Mouse (Mus musculus) T-helper 1 cell (primary cell): Measurements from ENCODE around the gene Ccdc69.

Source experiments
- in situ Hi-C: fragments of 300-600 bp; cut with MboI, MseI; formaldehyde crosslinking; loops from one replicate; pipeline ENCODE4 v1.15.1; 2025; ENCODE audit warnings: high pct_unique_total_duplicates

Gene Ccdc69

GRCm38 (mm10) chr11:55013802-55014201 lies 64.1 kb downstream of the Ccdc69 start:
- in situ Hi-C loops, result no loop called here

GRCm38 (mm10) chr11:55012551-55013521 lies 65.1 kb downstream of the Ccdc69 start:
- in situ Hi-C loops, result no loop called here

DNA sequence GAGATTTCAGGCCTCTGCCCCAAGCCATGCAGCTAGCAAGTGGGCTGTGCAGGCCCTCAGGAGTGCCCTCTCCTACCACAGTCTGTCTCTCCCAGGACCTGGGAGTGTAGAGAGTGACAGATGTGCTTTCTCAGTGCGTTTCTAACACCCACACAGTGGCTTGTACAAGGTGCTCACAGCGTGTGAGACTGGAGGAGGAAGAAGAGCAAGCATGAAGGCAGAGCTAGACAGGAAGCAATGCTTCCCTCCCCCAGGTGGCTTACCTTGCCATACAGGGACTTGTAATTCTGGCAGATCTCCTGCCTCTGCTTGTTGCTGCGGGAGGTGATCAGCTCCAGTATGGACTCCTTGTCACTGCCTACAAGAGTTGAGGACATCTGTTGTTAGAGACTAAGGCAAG lies 66.5 kb downstream of the Ccdc69 start:
- in situ Hi-C loops, result no loop called here

DNA sequence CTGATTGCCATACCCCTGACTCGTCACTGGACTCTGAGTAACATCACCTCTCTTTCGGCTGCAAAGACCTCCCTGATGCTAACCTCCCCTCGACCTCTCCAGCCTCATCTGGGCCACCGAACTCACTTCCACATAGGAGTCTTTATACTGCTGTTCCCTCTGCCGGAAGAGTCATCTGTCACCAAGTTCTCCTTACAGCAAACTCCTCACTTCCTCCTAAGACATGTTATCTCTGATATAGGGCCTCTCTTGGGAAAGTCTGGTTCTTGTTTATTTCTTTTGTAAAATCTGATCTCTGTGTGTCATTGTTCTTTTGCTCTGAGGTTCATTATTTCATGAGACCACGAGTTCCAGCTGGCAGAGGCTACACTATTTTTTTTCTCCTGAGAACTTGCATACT lies 69.7 kb downstream of the Ccdc69 start:
- in situ Hi-C loops, result no loop called here

DNA sequence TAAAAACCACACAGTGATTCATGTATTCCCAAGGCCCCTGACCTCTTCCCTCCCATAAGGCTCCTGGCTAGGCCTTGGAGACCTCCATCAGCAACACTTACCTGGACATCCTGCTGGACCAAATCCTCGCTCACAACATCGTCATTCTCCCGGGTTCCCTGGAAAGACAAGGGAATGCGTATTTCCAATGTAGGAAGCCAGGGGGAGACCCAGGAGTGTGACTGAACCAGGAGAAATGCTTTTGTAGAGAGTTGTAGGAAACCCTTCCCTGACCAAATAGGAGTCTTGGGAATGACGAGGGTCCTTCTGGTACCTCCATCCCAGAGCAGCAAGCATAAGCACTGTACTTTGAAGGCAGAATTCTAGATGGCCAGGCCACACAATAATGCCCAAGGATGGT lies 72.2 kb downstream of the Ccdc69 start:
- in situ Hi-C loops, result no loop called here

GRCm38 (mm10) chr11:55004970-55005502 lies 72.9 kb downstream of the Ccdc69 start:
- in situ Hi-C loops, result no loop called here
